Mouse (Mus musculus): ENCODE results near the gene U2af1l4.

U2af1l4 gene

DNA sequence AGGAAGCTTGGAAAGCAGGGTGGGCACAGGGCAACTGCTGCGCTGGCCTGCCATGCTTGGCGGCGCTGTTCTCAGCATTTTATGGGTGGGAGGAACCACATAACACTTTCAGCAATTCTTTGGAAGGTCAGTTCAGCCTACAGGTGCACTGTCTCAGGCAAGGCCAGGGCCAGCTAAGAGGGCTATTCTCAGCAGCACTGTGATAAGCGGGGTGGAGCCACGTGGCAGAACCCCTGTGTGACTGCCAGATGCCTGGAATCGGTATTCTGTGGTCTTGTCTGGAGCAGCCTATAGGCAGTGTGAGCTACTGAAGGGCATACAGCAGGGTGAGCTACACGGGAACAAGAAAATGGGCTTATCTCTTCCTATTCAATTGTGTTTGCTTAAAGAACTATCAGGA, 46.9 kb downstream of the U2af1l4 start:
- no peak for DNase-seq (ENCODE audit: low read depth, low spot score)

DNA sequence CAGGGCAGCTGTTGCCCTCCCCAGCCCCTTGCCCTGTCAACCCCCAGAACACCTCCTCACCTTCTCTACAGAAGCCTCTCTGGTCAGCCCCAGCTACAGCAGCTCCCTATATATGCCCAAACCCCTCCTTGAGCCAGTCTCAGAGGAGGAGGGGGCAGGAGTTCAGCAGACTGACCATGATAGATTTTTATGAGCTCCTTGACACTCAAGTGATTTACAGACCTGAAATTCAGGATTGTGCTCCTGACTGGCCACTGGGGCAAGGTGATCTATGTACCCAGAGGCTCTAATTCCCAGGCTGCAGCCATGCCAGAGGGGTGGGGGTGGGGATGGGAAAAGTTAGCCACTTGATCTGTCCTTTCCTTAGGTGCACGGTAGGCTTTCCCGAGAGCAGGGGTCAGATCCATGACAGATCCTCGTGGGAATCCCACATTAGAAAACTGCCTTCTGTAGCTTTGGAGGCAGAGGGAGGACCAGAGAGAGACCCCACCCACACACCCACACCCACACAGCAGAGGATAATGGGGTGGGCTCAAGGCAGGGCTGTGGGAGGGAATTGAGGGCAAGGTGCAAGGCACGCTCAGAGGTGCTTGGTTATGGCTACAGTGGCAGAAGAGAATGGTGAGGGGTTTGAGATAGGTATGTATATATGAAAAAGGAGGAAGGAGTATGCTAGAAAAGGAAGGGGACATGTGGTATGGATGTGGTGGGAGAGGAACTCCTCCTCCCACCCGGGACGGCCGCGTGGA, 49.7 kb downstream of the U2af1l4 start, which contains the start of gene Upk1a:
TSS of gene Upk1a (minus strand) at position 194 of the 749 bp plus-strand sequence.
- DNase-seq (ENCODE audit: low read depth, low spot score) = no peak

DNA sequence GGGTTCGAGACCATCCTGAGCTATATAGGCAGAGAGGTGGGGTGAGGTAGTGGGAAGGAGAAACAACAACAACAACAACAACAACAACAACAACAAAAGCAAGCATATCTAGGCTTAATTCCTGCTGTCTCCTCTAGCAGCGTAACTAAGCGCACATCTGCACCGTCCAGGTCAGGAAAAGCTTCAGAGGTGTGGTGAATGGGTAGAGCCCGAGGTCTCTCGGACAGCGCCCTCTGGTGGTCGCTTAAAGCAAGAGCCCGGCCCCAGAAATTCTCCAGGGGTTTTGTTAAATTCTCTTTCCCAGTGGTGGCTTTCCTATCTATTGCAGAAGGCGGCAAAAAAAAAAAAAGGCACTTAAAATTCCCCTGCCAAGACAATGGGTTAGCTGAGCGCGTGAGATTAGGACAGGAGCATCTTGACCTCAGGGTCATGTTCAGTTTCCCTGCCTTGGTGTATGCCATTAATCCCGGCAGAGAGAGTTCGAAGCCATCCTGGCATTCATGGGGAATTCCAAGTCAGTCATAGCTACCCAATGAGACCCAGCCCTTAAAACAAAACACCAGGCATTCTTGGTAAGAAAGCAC, 50.5 kb downstream of the U2af1l4 start:
- DNase-seq (ENCODE audit: low read depth, low spot score) = peak; percentile 47

DNA sequence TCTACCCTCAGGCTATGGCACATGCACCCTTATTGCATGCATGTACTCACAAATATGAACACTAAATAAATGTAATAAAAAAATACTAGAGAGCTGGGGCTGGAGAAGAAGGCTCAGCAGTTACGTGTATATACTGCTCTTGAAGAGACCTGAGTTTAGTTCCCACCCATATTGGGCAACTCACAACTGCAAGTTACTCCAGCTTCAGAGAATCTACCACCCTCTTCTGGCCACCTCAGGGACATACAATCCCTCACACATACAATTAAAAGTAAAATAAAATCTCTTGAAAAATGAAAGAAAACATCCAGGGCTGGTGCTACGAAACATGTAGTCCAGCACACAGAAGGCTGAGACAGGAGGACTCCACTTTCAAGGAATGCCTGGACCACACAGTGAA, 51.4 kb downstream of the U2af1l4 start:
- DNase-seq (ENCODE audit: low read depth, low spot score) = no peak
